Mouse (Mus musculus) adrenal gland, adult 8-10 months (tissue): Measurements from ENCODE around the gene Nxpe3. TPM values are rescaled to one million over a fixed set of nuclear protein-coding genes. Genes with fewer than 3 reads are reported as not detected.
A peak's percentile ranks its signal among the peaks of the same experiment; 100 is the strongest.
"Not testable (repeated sequence)": the region's sequence is repeated elsewhere in the genome, so short reads cannot be mapped to it uniquely, and the experiment has no call there.

Source experiments
- DNase-seq: peaks from one replicate; pipeline ENCODE4 v3.0.0; 2022
- total RNA-seq, 4 experiments: library from RNA; stranded (reverse); gene quantifications; 2 replicates each; pipeline ENCODE4 v1.2.4; 2022

Gene Nxpe3
- total RNA-seq, 4 experiments from 2014 or later, result 2.0 to 3.4 (median 2.7) TPM

DNA sequence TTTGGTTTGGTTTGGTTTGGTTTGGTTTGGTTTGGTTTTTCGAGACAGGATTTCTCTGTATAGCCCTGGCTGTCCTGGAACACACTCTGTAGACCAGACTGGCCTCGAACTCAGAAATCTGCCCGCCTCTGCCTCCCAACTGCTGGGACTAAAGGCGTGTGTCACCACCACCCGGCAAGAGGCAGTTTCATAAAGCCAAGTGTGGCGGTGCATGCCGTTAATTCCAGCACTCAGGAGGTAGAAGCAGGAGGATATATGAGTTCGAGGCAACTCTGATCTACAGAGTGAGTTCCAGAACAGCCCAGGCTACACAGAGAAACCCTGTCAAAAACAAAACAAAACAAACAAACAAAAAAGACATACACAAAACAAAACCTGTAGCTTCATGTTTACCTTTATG lies 57.4 kb downstream of the Nxpe3 start:
- not testable (repeated sequence) for DNase-seq

DNA sequence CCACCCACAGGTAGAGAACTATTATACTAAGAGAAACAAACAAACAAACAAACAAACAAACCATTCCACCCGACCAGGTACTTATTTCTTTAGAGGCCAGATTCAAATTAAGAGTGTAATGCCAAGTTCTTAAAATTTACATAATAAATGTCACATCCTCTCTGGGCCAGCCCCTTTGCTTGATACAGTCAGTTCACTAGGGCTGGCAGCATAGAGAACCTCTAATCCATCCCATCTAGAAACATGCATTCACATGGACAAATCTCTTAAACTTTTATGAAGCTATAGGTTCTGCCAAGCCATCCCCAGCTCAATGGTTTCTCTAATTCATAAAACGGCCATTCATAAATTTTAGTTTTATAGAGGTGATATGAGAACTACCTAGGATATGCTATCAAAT lies 57.9 kb downstream of the Nxpe3 start:
- no peak for DNase-seq

DNA sequence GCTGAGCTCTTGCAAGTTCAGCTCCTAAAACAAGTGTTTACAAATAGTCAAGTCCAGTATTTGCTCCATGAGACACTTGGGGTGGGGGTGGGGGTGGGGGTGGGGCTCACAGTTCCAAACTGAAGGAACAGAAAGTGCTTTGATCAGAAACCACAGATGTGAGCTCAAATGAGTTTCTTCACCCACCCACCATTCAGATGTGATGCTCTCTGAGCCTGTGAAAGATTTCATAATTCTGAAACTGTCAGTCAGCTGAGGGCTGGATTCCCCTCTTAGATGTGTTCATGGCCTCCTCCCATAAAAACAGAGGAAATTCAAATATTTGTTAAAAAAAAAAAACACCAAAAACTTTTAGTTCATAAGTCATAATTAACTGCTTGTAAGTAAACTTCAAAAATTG lies 59.3 kb downstream of the Nxpe3 start:
- no peak for DNase-seq

DNA sequence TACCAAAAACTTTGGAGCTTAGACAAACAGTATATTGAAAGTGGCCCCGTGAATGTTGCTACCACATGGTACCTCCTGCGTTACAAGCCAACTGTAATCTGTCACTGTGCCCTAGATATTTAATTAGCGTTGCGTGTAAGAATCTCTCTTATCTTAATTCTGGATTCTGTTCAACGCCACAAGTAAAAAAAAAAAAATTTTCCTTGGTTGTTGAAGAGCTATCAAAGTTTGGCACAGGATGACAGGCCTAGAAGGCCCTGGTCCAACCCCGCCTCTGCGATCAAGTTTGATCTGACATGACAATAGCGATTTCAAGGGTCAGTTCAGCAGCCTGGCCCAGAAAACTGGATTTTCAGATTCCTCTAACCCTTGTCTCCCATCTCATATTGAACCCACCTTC lies 62.5 kb downstream of the Nxpe3 start:
- no peak for DNase-seq

DNA sequence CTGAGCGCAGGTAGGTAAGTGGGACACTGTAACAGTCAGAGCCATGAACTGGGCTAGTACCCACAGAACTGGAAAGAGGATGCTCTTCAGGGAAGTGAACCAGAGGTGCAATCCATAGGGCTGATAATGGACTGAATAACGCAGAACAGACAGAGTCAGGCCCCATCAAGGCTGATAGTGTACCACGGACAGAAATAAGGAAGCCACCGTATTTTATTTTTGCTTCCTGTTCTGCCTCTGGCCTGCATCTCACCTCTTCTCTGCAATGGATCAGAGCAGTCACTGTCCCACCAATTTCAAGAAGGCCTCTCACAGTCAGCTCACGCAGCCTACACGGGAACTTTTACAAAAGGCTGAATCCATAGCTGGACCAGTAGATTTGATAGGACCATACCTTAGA lies 63.0 kb downstream of the Nxpe3 start:
- DNase-seq, result no peak

DNA sequence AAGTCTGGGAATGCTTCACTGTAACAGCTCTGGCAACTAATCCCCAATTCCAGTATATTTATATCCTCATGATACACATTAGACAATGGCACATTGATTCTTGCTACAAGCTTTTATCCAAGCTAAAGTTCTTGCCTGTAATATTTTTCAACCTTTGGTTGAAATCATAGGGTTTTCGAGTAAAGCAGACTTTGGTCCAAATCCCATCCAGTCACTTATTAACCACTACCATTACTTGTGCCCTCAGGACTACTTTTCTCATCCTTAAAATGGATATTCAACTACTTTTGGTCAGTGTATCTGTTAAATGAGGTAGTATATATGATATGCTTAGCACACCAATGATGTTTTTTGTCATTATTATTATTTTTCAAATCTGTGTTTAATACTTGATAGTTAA lies 63.6 kb downstream of the Nxpe3 start:
- DNase-seq, result no peak

DNA sequence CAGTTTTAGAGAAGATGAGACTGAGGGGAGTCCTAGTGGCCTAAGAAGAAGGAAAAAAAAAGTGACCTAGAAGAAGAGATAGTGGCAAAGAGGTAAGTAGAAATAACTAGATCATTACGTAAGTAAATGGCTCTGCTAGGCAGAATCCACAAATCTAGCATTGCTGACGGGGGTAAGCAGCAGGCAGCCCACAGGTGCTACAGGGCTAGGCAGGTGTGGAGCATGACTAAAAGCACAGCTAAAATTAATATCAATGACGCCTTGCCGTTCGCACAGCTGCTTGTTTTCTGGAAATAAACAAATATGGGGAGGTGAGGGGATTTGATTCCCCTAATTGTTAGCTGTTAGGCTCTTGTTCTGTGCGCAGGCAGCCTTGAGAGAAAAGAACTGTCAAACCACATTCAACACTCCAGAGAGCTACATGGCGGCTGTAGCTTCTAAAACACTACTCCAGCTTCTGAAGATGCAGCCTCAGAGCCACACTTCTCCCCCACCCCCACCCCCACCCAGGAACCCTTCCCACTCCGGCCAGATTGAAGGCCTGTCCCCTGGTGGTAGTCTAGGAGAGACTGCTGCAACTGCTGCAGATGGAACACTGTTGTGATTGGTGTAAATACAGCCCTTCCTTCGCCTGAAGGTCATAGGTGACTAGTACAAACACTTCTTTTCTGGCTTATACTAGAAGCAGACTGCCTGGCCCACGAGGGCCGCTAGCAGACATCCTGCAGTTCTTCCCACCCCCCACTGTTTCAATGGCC lies 71.5 kb downstream of the Nxpe3 start:
- no peak for DNase-seq

DNA sequence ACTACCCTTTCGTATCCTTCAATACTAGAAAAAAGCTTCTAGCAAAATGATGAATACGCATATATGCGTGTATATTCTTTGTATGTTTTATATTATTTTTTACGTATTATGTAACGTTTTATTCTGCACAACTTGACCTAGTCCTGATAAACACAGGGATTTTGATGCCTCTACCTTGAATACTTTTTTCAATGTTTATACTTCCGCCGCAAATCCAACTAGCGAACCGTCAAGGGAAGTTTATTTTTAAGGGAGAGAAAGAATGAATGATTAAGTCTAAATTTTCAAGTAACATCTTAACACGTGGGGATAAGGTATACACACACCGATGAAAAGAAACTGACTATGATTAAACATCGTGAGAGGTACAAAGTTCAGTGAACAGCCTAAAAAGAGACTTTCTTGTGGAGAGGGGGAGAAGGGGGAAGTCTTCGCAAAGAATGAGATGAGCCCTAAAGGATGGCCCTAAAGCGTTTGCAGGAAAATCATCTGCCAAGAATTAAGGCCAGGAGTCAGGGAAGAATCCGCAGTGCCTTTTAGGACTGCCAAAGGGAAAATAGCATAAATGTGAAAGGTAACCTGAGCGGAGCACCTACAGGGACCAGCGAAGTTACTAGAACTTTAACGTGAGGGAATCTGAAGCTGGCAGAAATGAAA lies 72.2 kb downstream of the Nxpe3 start:
- no peak for DNase-seq

DNA sequence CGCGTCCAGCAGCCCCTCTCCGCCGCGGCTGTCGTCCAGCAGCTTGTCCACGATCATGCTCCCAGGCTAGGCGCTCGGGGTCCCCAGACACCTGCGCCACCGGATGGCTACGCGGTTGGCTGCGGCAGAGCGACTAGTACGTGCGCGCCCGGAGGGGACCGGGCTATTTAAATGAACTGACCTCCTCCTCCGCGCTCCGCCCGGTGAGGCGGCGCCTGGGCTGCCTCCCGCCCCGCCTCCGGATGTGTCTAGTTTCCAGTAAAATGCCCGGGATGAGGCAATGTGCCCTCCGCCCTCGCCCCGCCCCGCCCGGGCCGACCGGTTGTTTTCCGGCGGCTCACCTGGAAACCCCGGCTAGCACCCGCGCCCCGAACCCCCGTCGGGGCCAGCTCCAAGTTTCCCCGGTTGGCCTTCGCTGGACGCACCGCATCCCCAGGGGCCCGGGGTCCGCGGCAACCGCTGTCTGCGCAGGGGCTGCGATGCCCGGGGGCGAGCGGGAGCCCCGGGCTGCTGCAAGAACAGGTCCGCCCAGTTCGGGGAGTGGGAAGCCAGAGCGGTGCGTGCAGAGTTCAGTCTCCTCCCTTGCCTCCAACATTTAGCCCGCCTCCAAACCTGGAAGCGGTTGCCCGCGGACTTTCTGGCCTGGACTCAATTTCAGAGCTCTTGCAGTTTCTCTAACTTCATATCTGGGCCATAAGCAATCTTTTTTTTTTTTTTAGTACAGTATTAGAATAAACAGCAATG lies 72.9 kb downstream of the Nxpe3 start:
- peak; percentile 95 for DNase-seq

DNA sequence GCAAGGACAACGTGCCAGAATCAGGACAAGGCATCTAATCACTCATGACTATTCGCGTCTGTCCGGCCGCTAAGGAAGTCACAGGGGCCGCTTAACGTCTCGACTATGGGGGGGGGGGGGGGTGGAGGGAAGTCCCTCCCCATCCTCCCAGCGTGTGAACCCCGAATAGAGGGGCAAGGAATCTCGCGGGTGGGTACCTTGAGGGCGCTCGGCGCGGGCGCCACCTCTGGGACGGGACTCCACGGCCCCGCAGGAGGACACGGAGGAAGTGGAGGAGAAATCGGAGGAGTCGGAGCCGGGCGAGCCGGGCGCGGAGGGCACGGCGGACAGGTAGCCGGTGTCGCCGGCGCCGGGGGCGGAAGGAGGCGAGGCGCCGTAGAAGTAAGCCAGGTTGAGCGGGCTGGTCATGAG lies 73.5 kb downstream of the Nxpe3 start:
- DNase-seq, result no peak

DNA sequence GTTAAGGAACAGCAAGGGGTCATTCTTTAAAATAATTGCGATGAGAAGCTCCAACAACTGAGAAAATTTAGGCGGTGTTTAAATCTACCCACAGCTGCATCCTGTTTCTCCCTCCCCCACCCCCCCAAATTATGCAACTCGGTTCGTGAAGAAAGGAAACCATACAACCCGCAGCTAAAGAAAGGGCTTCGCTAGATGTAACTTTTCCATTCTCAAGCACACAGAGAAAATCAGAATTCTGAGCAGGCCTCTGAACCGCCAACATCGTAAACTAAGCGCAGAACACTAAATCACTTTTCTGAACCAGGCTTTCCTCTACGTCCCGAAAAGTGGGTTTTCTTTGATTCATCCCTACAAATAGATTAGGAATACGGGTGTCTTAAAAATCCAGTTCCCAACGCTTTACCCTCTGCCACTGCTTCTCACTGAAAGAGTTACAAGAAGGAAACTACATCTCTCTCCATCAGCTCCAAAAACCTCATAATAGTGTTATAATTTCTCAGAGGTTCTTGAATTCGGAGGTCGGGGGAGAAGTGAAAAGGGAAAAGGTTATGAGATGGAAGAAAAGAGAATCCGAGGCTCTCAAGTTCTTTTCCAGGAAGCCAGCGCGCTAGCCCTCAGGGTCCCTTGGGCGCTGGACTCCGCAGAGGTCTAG lies 74.0 kb downstream of the Nxpe3 start:
- no peak for DNase-seq

DNA sequence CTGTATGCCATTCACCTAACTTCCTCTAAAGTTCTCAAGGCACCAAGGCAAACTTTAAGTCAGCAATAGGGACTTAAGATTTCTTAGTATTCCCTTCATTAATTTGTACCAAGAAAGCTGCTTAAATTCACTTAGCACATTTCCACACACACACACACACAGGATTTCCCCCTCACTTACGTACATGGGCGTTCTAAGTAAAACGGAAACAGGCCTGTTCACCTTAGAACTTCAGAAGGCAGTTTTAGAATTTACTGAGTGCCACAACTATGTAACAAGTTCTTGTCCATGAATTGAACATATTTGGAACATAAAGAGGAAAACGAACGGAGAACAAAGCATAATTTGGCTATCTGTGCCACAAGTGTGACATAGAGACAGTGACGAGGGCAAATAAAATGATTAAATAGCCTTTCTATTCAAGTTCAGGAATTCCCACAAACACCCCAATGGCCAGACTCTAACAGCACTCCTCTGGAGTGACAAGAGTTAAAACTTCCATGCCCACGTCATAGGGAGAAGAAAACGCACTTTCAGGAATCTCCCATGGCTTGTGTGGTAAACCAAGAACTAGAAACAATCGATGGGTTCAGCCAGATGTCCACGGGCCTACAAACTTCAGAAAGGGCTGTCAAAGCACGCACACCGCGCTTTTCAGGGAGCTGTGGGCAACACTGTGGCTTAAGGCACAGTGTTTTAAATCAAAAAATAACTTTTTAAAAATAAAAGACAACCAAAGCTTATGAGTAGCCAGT lies 74.7 kb downstream of the Nxpe3 start:
- DNase-seq, result no peak

DNA sequence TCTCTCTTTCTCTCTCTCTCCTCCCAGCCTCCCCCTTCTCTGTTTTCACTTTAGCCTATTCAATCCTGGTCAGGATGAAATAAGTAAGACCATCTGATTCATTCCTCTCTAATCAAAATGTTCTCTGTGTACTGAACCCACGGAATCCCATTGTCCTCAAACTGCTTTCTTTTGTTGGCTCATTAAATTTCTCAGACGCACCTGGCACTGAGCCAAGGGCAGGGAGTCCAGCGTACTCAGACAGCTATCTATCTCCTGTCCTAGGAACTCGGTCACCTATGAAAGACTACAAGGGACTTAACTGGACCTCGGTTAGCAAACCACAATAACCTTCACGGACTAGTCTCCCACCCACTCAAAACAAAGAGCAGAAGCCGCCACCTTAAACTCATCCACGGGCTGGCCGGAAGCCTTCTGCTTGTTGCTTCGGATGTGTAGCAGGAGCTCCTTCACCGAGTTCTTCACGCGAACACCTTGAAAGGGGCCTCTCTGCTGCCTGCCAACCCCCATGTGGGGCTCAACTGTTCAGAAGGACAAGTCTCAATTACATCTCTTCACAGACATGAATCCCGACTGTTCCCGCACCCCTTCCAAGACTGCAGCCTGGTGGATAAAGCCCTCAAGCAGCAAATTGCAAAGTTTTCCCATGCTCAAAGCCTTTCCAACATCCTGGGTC lies 75.8 kb downstream of the Nxpe3 start:
- DNase-seq, result peak; percentile 49

DNA sequence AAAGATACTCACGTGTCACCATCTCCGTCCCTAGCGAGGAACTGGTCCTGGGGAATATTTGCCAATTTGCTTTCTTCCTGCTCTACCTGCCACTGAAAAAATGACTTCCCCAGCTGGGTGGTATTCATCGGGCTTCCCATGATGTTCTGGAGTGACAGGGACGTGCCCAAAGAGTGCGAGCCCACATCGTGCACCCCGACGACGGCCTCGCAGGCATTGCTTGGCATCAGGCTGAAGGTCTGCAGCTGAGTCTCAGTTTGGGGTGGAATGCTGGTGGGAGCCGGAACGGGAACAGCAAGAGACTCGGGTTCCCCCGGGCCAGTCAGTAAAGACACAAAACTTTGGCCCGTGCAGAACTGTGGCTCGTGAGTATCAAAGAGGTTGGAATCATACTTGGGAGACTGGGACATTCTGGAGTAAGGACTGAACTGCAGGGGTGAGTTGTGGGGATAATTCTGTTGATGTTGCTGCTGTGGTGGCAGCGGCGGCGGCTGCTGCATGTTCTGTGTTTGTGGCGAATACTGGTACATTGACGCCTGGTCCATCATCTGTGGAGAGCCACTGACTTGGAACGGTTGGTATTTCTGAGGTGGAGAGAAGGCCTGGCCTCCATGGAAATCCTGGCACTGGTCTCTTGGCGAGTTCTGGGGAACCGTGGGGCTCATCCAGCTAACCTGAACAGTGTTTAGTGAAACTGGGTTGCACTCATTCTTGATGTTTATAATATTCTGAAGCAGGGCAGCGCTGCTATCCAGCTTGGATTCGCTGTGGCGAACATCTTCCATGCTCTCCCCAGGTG lies 77.2 kb downstream of the Nxpe3 start:
- no peak for DNase-seq

DNA sequence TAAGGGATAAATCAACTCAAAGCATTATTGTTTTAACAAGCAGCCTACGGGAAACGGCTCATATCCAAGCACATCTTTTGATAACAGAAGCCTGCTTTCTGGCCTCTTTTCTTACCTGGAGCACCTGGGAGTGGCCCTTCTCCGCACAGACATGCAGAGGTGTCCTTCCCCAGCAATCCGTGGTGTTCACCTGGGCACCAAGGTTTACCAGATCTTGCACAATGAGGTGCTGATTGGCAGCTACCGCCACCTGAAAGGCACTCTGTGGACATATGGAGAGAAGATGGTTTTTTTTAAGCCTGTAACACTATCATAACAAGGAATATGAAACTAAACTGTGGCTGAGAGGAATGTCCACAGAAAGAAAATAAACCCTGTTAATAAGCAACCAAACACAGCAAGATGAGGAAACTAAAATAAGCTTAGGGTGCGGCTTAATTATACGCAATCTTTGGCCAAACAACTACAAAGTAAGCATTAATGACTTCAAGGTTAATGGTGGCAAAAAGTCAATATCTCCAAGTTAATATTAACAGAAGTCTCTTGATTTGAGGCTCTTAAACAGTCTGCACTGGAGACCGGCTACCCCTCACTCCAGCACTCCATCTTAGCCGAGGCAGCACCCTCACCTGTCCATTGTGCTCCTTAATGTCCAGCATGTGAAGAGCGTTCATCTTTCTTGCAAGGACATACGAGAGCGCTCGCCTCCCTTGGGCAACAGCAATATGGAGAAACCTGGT lies 78.7 kb downstream of the Nxpe3 start:
- DNase-seq, result no peak

DNA sequence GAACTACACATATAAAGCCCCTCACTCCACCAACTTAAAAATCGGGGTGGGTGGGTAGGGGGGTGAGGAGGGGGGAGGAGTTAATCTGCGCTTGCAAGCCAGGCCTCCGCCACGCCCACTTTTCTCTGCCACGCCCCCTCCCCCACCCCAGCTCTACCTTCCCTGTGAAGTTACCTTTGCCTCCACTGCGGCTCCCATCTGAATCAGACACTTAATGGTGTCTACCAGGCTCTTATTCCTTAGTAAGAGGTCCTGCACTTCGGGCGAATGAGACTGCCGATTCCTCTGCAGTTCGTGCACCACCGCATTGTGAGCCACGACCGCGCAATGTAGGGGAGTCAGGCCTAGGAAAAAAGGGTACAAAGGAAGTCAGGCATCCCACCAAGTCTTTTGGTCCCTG lies 79.6 kb downstream of the Nxpe3 start:
- DNase-seq, result no peak

DNA sequence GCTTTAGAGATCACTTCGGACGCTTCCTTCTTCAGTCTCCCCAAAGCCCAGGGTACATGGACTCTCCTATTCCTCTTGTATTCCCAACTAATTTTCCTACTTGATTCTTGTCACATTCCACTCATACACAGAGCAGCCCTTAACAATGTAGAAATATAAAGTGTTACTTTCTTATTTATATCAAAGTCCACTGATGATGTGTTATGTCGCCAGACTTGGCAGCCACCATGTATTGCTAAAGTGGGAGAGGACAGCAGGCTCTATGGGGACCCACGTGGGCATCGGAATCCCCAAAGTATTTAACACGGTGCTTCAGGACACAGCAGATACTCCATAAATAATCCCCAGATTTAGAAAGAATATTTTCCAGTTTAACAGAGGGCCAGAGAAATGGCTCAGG lies 80.4 kb downstream of the Nxpe3 start:
- no peak for DNase-seq

DNA sequence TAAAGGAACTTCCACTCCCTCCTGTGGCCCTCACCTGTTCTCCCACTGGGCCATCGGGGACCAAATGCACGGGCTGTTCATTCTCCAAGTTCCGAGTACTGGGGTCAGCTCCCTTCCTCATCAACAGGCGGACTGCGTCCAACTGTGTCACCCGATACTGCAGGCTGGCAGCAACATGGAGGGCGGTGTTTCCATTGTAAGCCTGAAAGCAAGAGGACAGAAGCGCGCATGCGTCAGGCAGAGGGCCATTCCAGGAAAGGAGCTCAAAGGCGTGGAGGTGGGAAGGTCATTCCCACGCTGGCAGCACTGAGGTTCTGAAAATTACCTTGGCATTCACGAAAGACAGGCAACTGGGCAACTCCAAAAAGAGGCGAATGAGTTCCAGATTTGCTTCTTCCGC lies 81.2 kb downstream of the Nxpe3 start:
- DNase-seq, result no peak

DNA sequence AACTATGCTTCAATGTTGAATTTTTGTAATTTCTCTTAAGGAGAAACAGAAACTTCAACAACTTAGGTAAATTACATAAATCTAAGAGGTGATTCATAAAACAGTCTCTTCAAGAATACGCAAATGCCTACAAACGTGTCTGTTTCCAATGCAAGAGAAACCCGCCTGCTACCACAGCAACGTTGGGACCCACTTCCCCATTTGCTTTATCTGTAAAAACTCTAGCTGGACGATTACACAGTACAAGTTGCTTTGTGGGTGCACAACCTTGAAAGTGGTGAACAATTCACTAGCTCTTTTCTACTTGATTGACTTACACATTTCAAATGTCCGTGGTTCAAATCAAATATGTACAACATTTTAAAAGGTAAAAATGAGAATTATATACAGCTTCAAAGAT lies 83.3 kb downstream of the Nxpe3 start:
- no peak for DNase-seq
